8 mouse cellular contexts compared by ENCODE assay signal in genomic region chr11:26386678-26387077, GRCm38 (mm10). TPM values are rescaled to one million over a fixed set of nuclear protein-coding genes. Genes with fewer than 3 reads are reported as not detected.
DNase-seq lines count a peak whose midpoint lies in the region; ATAC-seq and TF ChIP-seq lines count a peak whose summit lies in the region.

No protein-coding gene starts in this region.

- peak; percentile 7 for ATAC-seq in megakaryocyte progenitor cell, adult 5-6 weeks (replicated peaks; ENCODE audit: poor library complexity)

- peak overlapping the region; percentile 94 for H3K27ac ChIP-seq in heart, embryonic 10.5 days
- no peak overlapping the region; the same call in 1 of the 2 replicates for H3K27ac ChIP-seq in ES-E14 (ENCODE audit: insufficient read depth, low read depth, low read length, poor library complexity, severe bottlenecking)
- H3K27ac ChIP-seq in hindbrain, embryonic 10.5 days, result peak overlapping the region; percentile 96

- H3K4me1 ChIP-seq in heart, embryonic 10.5 days, result no peaks in the 10 kb centered on the region
- H3K4me1 ChIP-seq in ES-E14 (ENCODE audit: control insufficient read depth in 2 of 2, insufficient read depth in 2 of 2, low read length in 2 of 2, poor library complexity in 1 of 2), result peaks cover 0 to 4% of the 10 kb centered on the region in 2 experiments; a peak in 1 of 4 replicates
- peaks cover 11% of the 10 kb centered on the region; the same call in 1 of the 2 replicates for H3K4me1 ChIP-seq in hindbrain, embryonic 10.5 days (replicated peaks)

- 60% methylated on average over 2 of the region's 2 CpGs for WGBS in heart, embryonic 10.5 days
- 63% methylated on average over 2 of the region's 2 CpGs for WGBS in hindbrain, embryonic 10.5 days

- peak overlapping the region; percentile 68 for H3K4me3 ChIP-seq in heart, embryonic 10.5 days
- H3K4me3 ChIP-seq in ES-E14 (ENCODE audit: insufficient read depth in 1 of 2, low read depth in 1 of 2, low read length in 2 of 2, poor library complexity in 1 of 2, severe bottlenecking in 1 of 2), result peak overlapping the region; percentile 80 to 99
- H3K4me3 ChIP-seq in hindbrain, embryonic 10.5 days, result peak overlapping the region; percentile 67

- H3K36me3 ChIP-seq in heart, embryonic 10.5 days, result no peaks in the 10 kb centered on the region
- H3K36me3 ChIP-seq in ES-E14 (ENCODE audit: control insufficient read depth, insufficient read depth, low read length, poor library complexity, severe bottlenecking), result no peaks in the 10 kb centered on the region
- H3K36me3 ChIP-seq in hindbrain, embryonic 10.5 days, result peaks cover 5% of the 10 kb centered on the region; the same call in 1 of the 2 replicates

- in situ Hi-C loops in ES-E14 (cut with MboI; ENCODE audit: low sequenced_read_pairs in 2 of 2, unreplicated experiment in 2 of 2), result no loop called here

- no peak for DNase-seq in heart, embryonic 10.5 days (ENCODE audit: low spot score)
- DNase-seq in heart, adult 11 months, result no peak
- DNase-seq in ES-E14 (ENCODE audit: low read depth, low spot score), result no peak
- DNase-seq in hindbrain, embryonic 10.5 days (ENCODE audit: low spot score), result no peak
- DNase-seq in yolk sac, embryonic 10.5 days (ENCODE audit: low spot score), result no peak
- no peak for DNase-seq in layer of hippocampus, adult 8-10 months (ENCODE audit: low spot score in 2 of 2)
- no peak for DNase-seq in right cerebral cortex, postnatal 4 days

- peak overlapping the region; percentile 95; the same call in 1 of the 2 replicates for H3K9ac ChIP-seq in ES-E14 (ENCODE audit: insufficient read depth, low read depth, low read length, poor library complexity, severe bottlenecking)

- no peaks in the 10 kb centered on the region for H3K27me3 ChIP-seq in heart, embryonic 10.5 days (ENCODE audit: insufficient read depth, poor library complexity, severe bottlenecking)
- no peaks in the 10 kb centered on the region for H3K27me3 ChIP-seq in hindbrain, embryonic 10.5 days (ENCODE audit: insufficient read depth, poor library complexity, severe bottlenecking)

- no peaks in the 10 kb centered on the region for H3K9me3 ChIP-seq in heart, embryonic 10.5 days
- no peaks in the 10 kb centered on the region for H3K9me3 ChIP-seq in ES-E14 (ENCODE audit: control insufficient read depth, insufficient read depth, low read depth, low read length)
- no peaks in the 10 kb centered on the region for H3K9me3 ChIP-seq in hindbrain, embryonic 10.5 days

TF ChIP-seq in ES-E14, 5 proteins besides CTCF, POLR2A, EP300 and RAD21:
- TF ChIP-seq ZC3H11A (IDR thresholded peaks at IDR 0.05; ENCODE audit: borderline replicate concordance, low read depth, low read length) (no peak), HCFC1 (IDR thresholded peaks at IDR 0.05; ENCODE audit: borderline replicate concordance, insufficient read depth, low read length) (no peak), MAFK (IDR thresholded peaks at IDR 0.05; ENCODE audit: insufficient read depth, low read depth, low read length) (no peak), CHD2 (IDR thresholded peaks at IDR 0.05; ENCODE audit: low read depth, low read length) (no peak), ZNF384 (IDR thresholded peaks at IDR 0.05; ENCODE audit: low read depth, low read length) (no peak)

RNA-seq across cellular contexts. Expression of gene Fancl, which starts 0.7 kb away (rescaled TPM):
- polyA plus RNA-seq in heart, embryonic 10.5 days (2016; fragmentation: Nextera tagmentation; extraction: Ambion mirVana), result 27.3 and 28.9 TPM in 2 replicates
- 19.6 and 23.0 TPM in 2 replicates for total RNA-seq in ES-E14 (2012; rRNA removed)
- polyA plus RNA-seq in hindbrain, embryonic 10.5 days (2016; fragmentation: Nextera tagmentation; extraction: Ambion mirVana), result 29.3 and 29.8 TPM in 2 replicates
- total RNA-seq in megakaryocyte progenitor cell, adult 5-6 weeks (2015), result 24.0 and 24.8 TPM in 2 replicates
- total RNA-seq in megakaryocyte progenitor cell, adult 5-6 weeks (2017), result 32.5 and 39.8 TPM in 2 replicates
- 10 to 100 TPM in 3 of 4 experiments, 1 to 10 TPM in 1; 7.9 to 12.4 (median 11.5) TPM for total RNA-seq in layer of hippocampus, adult 8-10 months (2022)
